Mouse (Mus musculus) neural tube, embryonic 12.5 days (tissue): ENCODE measurements at regions not wholly inside any gene's neighbourhood (a gene's known extent, or its start where the extent isn't known, plus 50 kb on each side); places are given as distances from the start of the nearest gene placed in this dataset.
"Not testable (repeated sequence)": the region's sequence is repeated elsewhere in the genome, so short reads cannot be mapped to it uniquely, and the experiment has no call there.

ENCODE experiments used
- ATAC-seq: fragments of 200-750 bp; cut with Nextera tagmentation; 2 replicates; pipeline ENCODE4 v1.8.0; 2017; ENCODE audit warnings: low read depth, mild to moderate bottlenecking, moderate TSS enrichment, moderate library complexity; ENCODE audit not compliant: low FRiP score
- H3K27ac ChIP-seq: fragments of 300-500 bp; sonication (generic); 2 replicates; pipeline ENCODE4 v1.5.1; 2016
- H3K27me3 ChIP-seq: fragments of 300-500 bp; sonication (generic); replicated peaks from 2 replicates; pipeline ENCODE4 v1.6.1; 2016; ENCODE audit warnings: mild to moderate bottlenecking
- H3K36me3 ChIP-seq: fragments of 300-500 bp; sonication (generic); 2 replicates; pipeline ENCODE4 v1.6.1; 2016; ENCODE audit warnings: mild to moderate bottlenecking
- H3K4me1 ChIP-seq: fragments of 300-500 bp; sonication (generic); 2 replicates; pipeline ENCODE4 v1.6.1; 2016
- H3K4me2 ChIP-seq: fragments of 300-500 bp; sonication (generic); replicated peaks from 2 replicates; pipeline ENCODE4 v1.6.1; 2016; ENCODE audit warnings: mild to moderate bottlenecking
- H3K4me3 ChIP-seq: fragments of 300-500 bp; sonication (generic); 2 replicates; pipeline ENCODE4 v1.5.1; 2016
- H3K9ac ChIP-seq: fragments of 300-500 bp; sonication (generic); 2 replicates; pipeline ENCODE4 v1.6.1; 2016; ENCODE audit warnings: mild to moderate bottlenecking
- H3K9me3 ChIP-seq: fragments of 300-500 bp; sonication (generic); 2 replicates; pipeline ENCODE4 v1.6.1; 2016; ENCODE audit warnings: mild to moderate bottlenecking
- WGBS: fragments of 180-500 bp; shearing (Covaris S2); methylation state at CpG from one replicate; pipeline ENCODE4 v1.1.7; 2016; 5-methylcytosine and 5-hydroxymethylcytosine counted together

GRCm38 (mm10) chr13:70216134-70216533 lies 413.9 kb downstream of the Med10 start:
- Histone ChIP-seq H3K9me3 (no peaks in the 10 kb centered on the region), H3K36me3 (no peaks in the 10 kb centered on the region), H3K27ac (no peak overlapping the region), H3K4me3 (no peak overlapping the region), H3K4me2 (no peak overlapping the region), H3K27me3 (no peaks in the 10 kb centered on the region), H3K9ac (no peak overlapping the region), H3K4me1 (peaks cover 10% of the 10 kb centered on the region; the same call in 1 of the 2 replicates)
- 55% methylated on average over 6 of the region's 6 CpGs for WGBS
- no peak; the same call in 1 of the 2 replicates for ATAC-seq

- no peak overlapping the region for H3K27ac ChIP-seq
- no peak overlapping the region for H3K9ac ChIP-seq
- no peak overlapping the region for H3K4me3 ChIP-seq
- no peak overlapping the region for H3K4me2 ChIP-seq
- no peaks in the 10 kb centered on the region for H3K27me3 ChIP-seq
- H3K4me1 ChIP-seq, result peaks cover 10% of the 10 kb centered on the region; the same call in 1 of the 2 replicates
- ATAC-seq, result no peak
- 65% methylated on average over 15 of the region's 15 CpGs for WGBS
- no peaks in the 10 kb centered on the region for H3K9me3 ChIP-seq
- no peaks in the 10 kb centered on the region for H3K36me3 ChIP-seq
Observed at GRCm38 (mm10) chr13:70217429-70218133, 415.4 kb downstream of the Med10 start.

- Histone ChIP-seq H3K9ac (no peak overlapping the region), H3K9me3 (no peaks in the 10 kb centered on the region), H3K36me3 (no peaks in the 10 kb centered on the region), H3K27me3 (no peaks in the 10 kb centered on the region), H3K27ac (no peak overlapping the region), H3K4me1 (no peaks in the 10 kb centered on the region), H3K4me3 (no peak overlapping the region), H3K4me2 (no peak overlapping the region)
- no peak for ATAC-seq
- 91% methylated on average over 5 of the region's 5 CpGs for WGBS
Observed at GRCm38 (mm10) chr13:70223485-70223884, 413.9 kb downstream of the Ice1 start.

GRCm38 (mm10) chr13:70227167-70227566 lies 410.3 kb downstream of the Ice1 start:
- no peak overlapping the region for H3K9ac ChIP-seq
- WGBS, result 67% methylated on average over 6 of the region's 6 CpGs

GRCm38 (mm10) chr13:70233896-70234799 lies 403.3 kb downstream of the Ice1 start:
- no peak overlapping the region for H3K4me3 ChIP-seq
- WGBS, result 33% methylated on average over 22 of the region's 22 CpGs
- no peaks in the 10 kb centered on the region for H3K27me3 ChIP-seq
- H3K36me3 ChIP-seq, result no peaks in the 10 kb centered on the region
- ATAC-seq, result peak; percentile 86
- H3K27ac ChIP-seq, result no peak overlapping the region
- H3K9ac ChIP-seq, result no peak overlapping the region
- H3K4me1 ChIP-seq, result peaks cover 9% of the 10 kb centered on the region; the same call in 1 of the 2 replicates
- peak overlapping the region; percentile 42; the same call in 1 of the 2 replicates for H3K4me2 ChIP-seq
- H3K9me3 ChIP-seq, result no peaks in the 10 kb centered on the region

More at GRCm38 (mm10) chr13:70227167-70227566, 410.3 kb downstream of the Ice1 start:
- Histone ChIP-seq H3K4me2 (no peak overlapping the region), H3K9me3 (no peaks in the 10 kb centered on the region), H3K36me3 (no peaks in the 10 kb centered on the region), H3K27me3 (no peaks in the 10 kb centered on the region), H3K4me3 (no peak overlapping the region), H3K4me1 (no peaks in the 10 kb centered on the region), H3K27ac (no peak overlapping the region)
- no peak for ATAC-seq

- WGBS, result 86% methylated on average over 4 of the region's 4 CpGs
- H3K4me2 ChIP-seq, result no peak overlapping the region
- no peak overlapping the region for H3K9ac ChIP-seq
- no peaks in the 10 kb centered on the region for H3K27me3 ChIP-seq
- H3K4me3 ChIP-seq, result no peak overlapping the region
- no peaks in the 10 kb centered on the region for H3K9me3 ChIP-seq
- ATAC-seq, result no peak
- no peaks in the 10 kb centered on the region for H3K36me3 ChIP-seq
- H3K27ac ChIP-seq, result no peak overlapping the region
- no peaks in the 10 kb centered on the region for H3K4me1 ChIP-seq
Observed at GRCm38 (mm10) chr13:70243598-70244157, 393.8 kb downstream of the Ice1 start.

- Histone ChIP-seq H3K36me3 (no peaks in the 10 kb centered on the region), H3K4me1 (0 out of 2 replicates have a peak, but pooled peaks cover 5% of the 10 kb centered on the region), H3K9me3 (no peaks in the 10 kb centered on the region), H3K27me3 (no peaks in the 10 kb centered on the region), H3K27ac (no peak overlapping the region), H3K4me2 (peak overlapping the region; percentile 22; the same call in 1 of the 2 replicates), H3K9ac (no peak overlapping the region), H3K4me3 (no peak overlapping the region)
- WGBS, result 32% methylated on average over 12 of the region's 12 CpGs
- peak; percentile 66 for ATAC-seq
Observed at GRCm38 (mm10) chr13:70260003-70260496, 377.4 kb downstream of the Ice1 start.

- Histone ChIP-seq H3K36me3 (no peaks in the 10 kb centered on the region), H3K4me1 (0 out of 2 replicates have a peak, but pooled peaks cover 5% of the 10 kb centered on the region), H3K9me3 (no peaks in the 10 kb centered on the region), H3K27ac (no peak overlapping the region), H3K4me2 (no peak overlapping the region), H3K27me3 (no peaks in the 10 kb centered on the region), H3K9ac (no peak overlapping the region), H3K4me3 (no peak overlapping the region)
- no peak for ATAC-seq
- 90% methylated on average over 3 of the region's 3 CpGs for WGBS
Observed at GRCm38 (mm10) chr13:70263654-70264053, 373.8 kb downstream of the Ice1 start.

GRCm38 (mm10) chr13:70276884-70277378 lies 360.5 kb downstream of the Ice1 start:
- ATAC-seq, H3K27me3 ChIP-seq, H3K9me3 ChIP-seq, H3K4me3 ChIP-seq, H3K27ac ChIP-seq, H3K36me3 ChIP-seq, H3K4me1 ChIP-seq, H3K4me2 ChIP-seq, H3K9ac ChIP-seq: not testable (repeated sequence)
- 88% methylated on average over 10 of the region's 10 CpGs for WGBS

GRCm38 (mm10) chr13:70277667-70278591 lies 359.5 kb downstream of the Ice1 start:
- H3K9me3 ChIP-seq, result no peaks in the 10 kb centered on the region
- H3K4me1 ChIP-seq, result peaks cover 14% of the 10 kb centered on the region; the same call in 1 of the 2 replicates
- no peak overlapping the region for H3K27ac ChIP-seq
- 83% methylated on average over 13 of the region's 13 CpGs for WGBS
- no peak overlapping the region for H3K4me2 ChIP-seq
- H3K27me3 ChIP-seq, result no peaks in the 10 kb centered on the region
- no peaks in the 10 kb centered on the region for H3K36me3 ChIP-seq
- H3K9ac ChIP-seq, result no peak overlapping the region
- H3K4me3 ChIP-seq, result no peak overlapping the region
- ATAC-seq, result no peak
